In genomic region chr17:13009887-13010286, GRCm38 (mm10) we compare ENCODE assay signal across 9 mouse cellular contexts. TPM values are rescaled to one million over a fixed set of nuclear protein-coding genes. Genes with fewer than 3 reads are reported as not detected.
DNase-seq lines count a peak whose midpoint lies in the region; ATAC-seq and TF ChIP-seq lines count a peak whose summit lies in the region.
"Had no signal": no experiment of that assay in that cellular context is flagged by ENCODE, and none has a peak within 500 bp of the region (broad histone marks: within the 10 kb centered on the region; RNA-seq: fewer than 3 reads in every experiment).

No protein-coding gene starts in this region.

- in situ Hi-C loops in CH12.LX (cut with MboI; ENCODE audit: low pct_ligation_motif_present, low pct_unique_long_range_greater_than_20kb, low sequenced_read_pairs) = loop anchor here (10.0 kb wide), 1 partner anchor 125 kb away; no protein-coding TSS in a partner anchor

- no peak overlapping the region for H3K27ac ChIP-seq in kidney, embryonic 15.5 days
- H3K27ac ChIP-seq in CH12.LX (ENCODE audit: insufficient read depth, low read depth) = no peak overlapping the region
- no peak overlapping the region for H3K27ac ChIP-seq in liver, embryonic 15.5 days (replicated peaks)
- no peak overlapping the region for H3K27ac ChIP-seq in forebrain, embryonic 13.5 days
- H3K27ac ChIP-seq: heart, embryonic 15.5 days had no signal

- peak; percentile 29 to 69; a peak in 3 of 4 replicates for TF ChIP-seq CTCF in CH12.LX (conservative IDR thresholded peaks at IDR 0.05 in 1 of 2, IDR thresholded peaks at IDR 0.05 in 1 of 2; ENCODE audit: low read depth in 2 of 2, low read length in 2 of 2)

- H3K79me2 ChIP-seq in CH12.LX (replicated peaks; ENCODE audit: control insufficient read depth, extremely low read depth, insufficient read depth, poor library complexity, severe bottlenecking) = no peaks in the 10 kb centered on the region; the same call in 1 of the 2 replicates

- no peak overlapping the region for H3K4me3 ChIP-seq in kidney, embryonic 15.5 days (replicated peaks)
- H3K4me3 ChIP-seq in CH12.LX (replicated peaks in 1 of 3; ENCODE audit: low read depth in 2 of 3, low read length in 2 of 3, poor library complexity in 1 of 3) = no peak overlapping the region
- no peak overlapping the region for H3K4me3 ChIP-seq in liver, embryonic 15.5 days (replicated peaks)
- H3K4me3 ChIP-seq in forebrain, embryonic 13.5 days = no peak overlapping the region

- WGBS in kidney, embryonic 15.5 days = 35% methylated on average over 3 of the region's 3 CpGs
- 14% methylated on average over 3 of the region's 3 CpGs for WGBS in liver, embryonic 15.5 days (ENCODE audit: insufficient replicate concordance)
- WGBS in forebrain, embryonic 13.5 days = 39% methylated on average over 3 of the region's 3 CpGs

- TF ChIP-seq POLR2A in CH12.LX (IDR thresholded peaks at IDR 0.05; ENCODE audit: low read depth, low read length) = no peak

- TF ChIP-seq EP300 in CH12.LX (IDR thresholded peaks at IDR 0.05; ENCODE audit: low read length) = no peak

- no peak overlapping the region for H3K4me2 ChIP-seq in kidney, embryonic 15.5 days
- no peak overlapping the region for H3K4me2 ChIP-seq in CH12.LX (ENCODE audit: insufficient read depth, low read depth, poor library complexity, severe bottlenecking)
- peak overlapping the region; percentile 93; the same call in 1 of the 2 replicates for H3K4me2 ChIP-seq in liver, embryonic 15.5 days
- H3K4me2 ChIP-seq in forebrain, embryonic 13.5 days = no peak overlapping the region

- peak; percentile 70 for TF ChIP-seq RAD21 in CH12.LX (IDR thresholded peaks at IDR 0.05; ENCODE audit: low read depth, low read length)

- peak; percentile 81 for DNase-seq in kidney, adult 9 months
- DNase-seq in A20 (ENCODE audit: low read depth, low spot score) (peak; percentile 74), CH12.LX (ENCODE audit: extremely low read depth) (peak; percentile 68)
- peak; percentile 45 for DNase-seq in embryo, embryonic 10 days (ENCODE audit: low spot score)
- peak; percentile 28 for DNase-seq in thymus, postnatal 4 days

- no peaks in the 10 kb centered on the region for H3K9me3 ChIP-seq in kidney, embryonic 15.5 days (replicated peaks)
- H3K9me3 ChIP-seq in CH12.LX (replicated peaks; ENCODE audit: low read length) = no peaks in the 10 kb centered on the region
- no peaks in the 10 kb centered on the region for H3K9me3 ChIP-seq in liver, embryonic 15.5 days (replicated peaks)
- H3K9me3 ChIP-seq in forebrain, embryonic 13.5 days (replicated peaks) = no peaks in the 10 kb centered on the region
- H3K9me3 ChIP-seq: heart, embryonic 15.5 days had no signal

- no peak for ATAC-seq in kidney, embryonic 15.5 days (replicated peaks; ENCODE audit: low FRiP score)
- ATAC-seq in liver, embryonic 15.5 days (ENCODE audit: insufficient read depth) = no peak
- no peak for ATAC-seq in forebrain, embryonic 13.5 days

- no peak overlapping the region for H3K9ac ChIP-seq in kidney, embryonic 15.5 days
- H3K9ac ChIP-seq in CH12.LX (ENCODE audit: insufficient read depth, low read depth) = no peak overlapping the region
- no peak overlapping the region for H3K9ac ChIP-seq in liver, embryonic 15.5 days
- no peak overlapping the region for H3K9ac ChIP-seq in forebrain, embryonic 13.5 days
- H3K9ac ChIP-seq: heart, embryonic 15.5 days had no signal

- peaks cover 16% of the 10 kb centered on the region for H3K4me1 ChIP-seq in kidney, embryonic 15.5 days
- peaks cover 0 to 10% of the 10 kb centered on the region in 2 experiments; a peak in 2 of 4 replicates for H3K4me1 ChIP-seq in CH12.LX (ENCODE audit: control insufficient read depth in 1 of 2, insufficient read depth in 2 of 2)
- H3K4me1 ChIP-seq in liver, embryonic 15.5 days (replicated peaks) = peaks cover 30% of the 10 kb centered on the region
- H3K4me1 ChIP-seq in forebrain, embryonic 13.5 days = peaks cover 13% of the 10 kb centered on the region

- H3K27me3 ChIP-seq in kidney, embryonic 15.5 days = no peaks in the 10 kb centered on the region
- no peaks in the 10 kb centered on the region for H3K27me3 ChIP-seq in CH12.LX (replicated peaks)
- H3K27me3 ChIP-seq in liver, embryonic 15.5 days = no peaks in the 10 kb centered on the region
- no peaks in the 10 kb centered on the region for H3K27me3 ChIP-seq in forebrain, embryonic 13.5 days
- H3K27me3 ChIP-seq: heart, embryonic 15.5 days had no signal

- peaks cover 46% of the 10 kb centered on the region for H3K36me3 ChIP-seq in kidney, embryonic 15.5 days
- H3K36me3 ChIP-seq in CH12.LX (replicated peaks in 1 of 2; ENCODE audit: control insufficient read depth in 1 of 2, insufficient read depth in 1 of 2, low read length in 1 of 2) = peaks cover 15 to 37% of the 10 kb centered on the region in 2 experiments
- peaks cover 41% of the 10 kb centered on the region for H3K36me3 ChIP-seq in liver, embryonic 15.5 days (replicated peaks)
- peaks cover 40% of the 10 kb centered on the region for H3K36me3 ChIP-seq in forebrain, embryonic 13.5 days (ENCODE audit: poor library complexity, severe bottlenecking)

- dilution Hi-C loops in CH12.LX (cut with MboI; ENCODE audit: extremely low pct_ligation_motif_present, extremely low pct_unique_long_range_greater_than_20kb, low sequenced_read_pairs) = no loop called here

TF ChIP-seq in CH12.LX, 34 proteins besides CTCF, POLR2A, EP300 and RAD21:
- TF ChIP-seq MXI1 (IDR thresholded peaks at IDR 0.05; ENCODE audit: low read depth, low read length) (peak; percentile 43; the same call in 1 of the 2 replicates), MYC (IDR thresholded peaks at IDR 0.05; ENCODE audit: low read depth, low read length) (peak; percentile 58; the same call in 1 of the 2 replicates), SMC3 (IDR thresholded peaks at IDR 0.05; ENCODE audit: low read depth, low read length) (peak; percentile 32), TBP (conservative IDR thresholded peaks at IDR 0.05; ENCODE audit: low read depth, low read length) (no peak), ZC3H11A (IDR thresholded peaks at IDR 0.05; ENCODE audit: low read depth, low read length) (no peak), SIN3A (IDR thresholded peaks at IDR 0.05; ENCODE audit: low read length) (peak; percentile 64), POLR2AphosphoS2 (IDR thresholded peaks at IDR 0.05; ENCODE audit: low read depth, low read length) (no peak), BHLHE40 (IDR thresholded peaks at IDR 0.05; ENCODE audit: low read depth, low read length) (no peak), MAFK (IDR thresholded peaks at IDR 0.05; ENCODE audit: insufficient replicate concordance, low read length) (peak; percentile 97), KAT2A (IDR thresholded peaks at IDR 0.05; ENCODE audit: insufficient replicate concordance, low read length) (no peak), MAZ (IDR thresholded peaks at IDR 0.05; ENCODE audit: low read depth, low read length) (no peak), USF2 (conservative IDR thresholded peaks at IDR 0.05; ENCODE audit: low read depth, low read length) (no peak)

RNA-seq across cellular contexts. Expression of gene Sod2, which starts 3.2 kb away (rescaled TPM):
- 140 and 141 TPM in 2 replicates for polyA plus RNA-seq in kidney, embryonic 15.5 days (2015; fragmentation: Nextera tagmentation; extraction: Ambion mirVana)
- total RNA-seq in CH12.LX (2012; rRNA removed) (72.1 and 75.6 TPM in 2 replicates), CH12.LX (2014; rRNA removed) (101 and 103 TPM in 2 replicates)
- polyA plus RNA-seq in CH12.LX (2012; ENCODE audit: insufficient read length, low read depth) = 81.3 and 89.2 TPM in 2 replicates
- 113 and 120 TPM in 2 replicates for polyA plus RNA-seq in liver, embryonic 15.5 days (2015; fragmentation: Nextera tagmentation; extraction: Ambion mirVana)
- 116 and 118 TPM in 2 replicates for polyA plus RNA-seq in forebrain, embryonic 13.5 days (2015; fragmentation: Nextera tagmentation; extraction: Ambion mirVana)

RNA-seq across cellular contexts. Expression of gene Wtap, which starts 15.9 kb away (rescaled TPM):
- polyA plus RNA-seq in kidney, embryonic 15.5 days (2015; fragmentation: Nextera tagmentation; extraction: Ambion mirVana) = 134 and 139 TPM in 2 replicates
- 54.1 and 70.0 TPM in 2 replicates for total RNA-seq in CH12.LX (2012; rRNA removed)
- 129 and 136 TPM in 2 replicates for total RNA-seq in CH12.LX (2014; rRNA removed)
- polyA plus RNA-seq in CH12.LX (2012; ENCODE audit: insufficient read length, low read depth) = 88.9 and 119 TPM in 2 replicates
- polyA plus RNA-seq in liver, embryonic 15.5 days (2015; fragmentation: Nextera tagmentation; extraction: Ambion mirVana) = 37.1 and 41.9 TPM in 2 replicates
- polyA plus RNA-seq in forebrain, embryonic 13.5 days (2015; fragmentation: Nextera tagmentation; extraction: Ambion mirVana) = 166 and 170 TPM in 2 replicates

RNA-seq across cellular contexts. Expression of gene Gpr31b, which starts 42.2 kb away (rescaled TPM):
- 0.13 TPM in 1 of 2 replicates, not detected in the other for polyA plus RNA-seq in kidney, embryonic 15.5 days (2015; fragmentation: Nextera tagmentation; extraction: Ambion mirVana)
- total RNA-seq in CH12.LX (2012; rRNA removed) (5.6 and 6.1 TPM in 2 replicates), CH12.LX (2014; rRNA removed) (3.2 and 3.3 TPM in 2 replicates)
- 7.8 and 8.0 TPM in 2 replicates for polyA plus RNA-seq in CH12.LX (2012; ENCODE audit: insufficient read length, low read depth)
- polyA plus RNA-seq in liver, embryonic 15.5 days (2015; fragmentation: Nextera tagmentation; extraction: Ambion mirVana) = not detected in 2 replicates
- not detected in 2 replicates for polyA plus RNA-seq in forebrain, embryonic 13.5 days (2015; fragmentation: Nextera tagmentation; extraction: Ambion mirVana)
- polyA plus RNA-seq: heart, embryonic 15.5 days had no signal

RNA-seq across cellular contexts. Expression of gene Acat2, which starts 49.3 kb away (rescaled TPM):
- 136 and 145 TPM in 2 replicates for polyA plus RNA-seq in kidney, embryonic 15.5 days (2015; fragmentation: Nextera tagmentation; extraction: Ambion mirVana)
- 58.6 and 67.1 TPM in 2 replicates for total RNA-seq in CH12.LX (2012; rRNA removed)
- total RNA-seq in CH12.LX (2014; rRNA removed) = 115 and 128 TPM in 2 replicates
- polyA plus RNA-seq in CH12.LX (2012; ENCODE audit: insufficient read length, low read depth) = 48.6 and 48.8 TPM in 2 replicates
- 93.7 and 101 TPM in 2 replicates for polyA plus RNA-seq in liver, embryonic 15.5 days (2015; fragmentation: Nextera tagmentation; extraction: Ambion mirVana)
- 348 and 354 TPM in 2 replicates for polyA plus RNA-seq in forebrain, embryonic 13.5 days (2015; fragmentation: Nextera tagmentation; extraction: Ambion mirVana)

RNA-seq across cellular contexts. Expression of gene Tcp10b, which starts 51.0 kb away (rescaled TPM):
- 0.14 TPM in 1 of 2 replicates, not detected in the other for polyA plus RNA-seq in kidney, embryonic 15.5 days (2015; fragmentation: Nextera tagmentation; extraction: Ambion mirVana)
- total RNA-seq in CH12.LX (2012; rRNA removed) = 0.13 TPM in 1 of 2 replicates, not detected in the other
- total RNA-seq in CH12.LX (2014; rRNA removed) = not detected in 2 replicates
- not detected in 2 replicates for polyA plus RNA-seq in CH12.LX (2012; ENCODE audit: insufficient read length, low read depth)
- polyA plus RNA-seq in liver, embryonic 15.5 days (2015; fragmentation: Nextera tagmentation; extraction: Ambion mirVana) = not detected in 2 replicates
- 0.14 TPM in 1 of 2 replicates, not detected in the other for polyA plus RNA-seq in forebrain, embryonic 13.5 days (2015; fragmentation: Nextera tagmentation; extraction: Ambion mirVana)

Comparison
In these comparisons a context has a peak if more than half of its experiments do, and no peak if none do; other contexts are left out.
1. DNase-seq: peak in every context shown above with its lines; median percentile 81 in kidney, adult 9 months; 74 in A20; 68 in CH12.LX; 45 in embryo, embryonic 10 days; 28 in thymus, postnatal 4 days.